Mouse (Mus musculus) spleen, adult 12 weeks (tissue): ENCODE data around the gene Gm5415.
"Not testable (repeated sequence)": the region's sequence is repeated elsewhere in the genome, so short reads cannot be mapped to it uniquely, and the experiment has no call there.

Source experiments
- DNase-seq: peaks from one replicate; pipeline ENCODE4 v3.0.0; 2022; ENCODE audit warnings: low spot score

The Gm5415 gene

GRCm38 (mm10) chr1:32547194-32547593 lies at the start of gene Gm5415:
Gene Gm5415, minus strand, starts transcription at chr1:32547294.
- DNase-seq, result not testable (repeated sequence)

- DNase-seq, result no peak
Measured at GRCm38 (mm10) chr1:32568901-32569300, 21.8 kb upstream of the Gm5415 start.

GRCm38 (mm10) chr1:32553925-32554324 lies 6.8 kb upstream of the Gm5415 start:
- no peak for DNase-seq

GRCm38 (mm10) chr1:32553459-32553858 lies 6.4 kb upstream of the Gm5415 start:
- no peak for DNase-seq

GRCm38 (mm10) chr1:32503381-32503780 lies 43.7 kb downstream of the Gm5415 start:
- DNase-seq, result no peak
